Mouse (Mus musculus): ENCODE measurements around the gene Stxbp1.

DNA sequence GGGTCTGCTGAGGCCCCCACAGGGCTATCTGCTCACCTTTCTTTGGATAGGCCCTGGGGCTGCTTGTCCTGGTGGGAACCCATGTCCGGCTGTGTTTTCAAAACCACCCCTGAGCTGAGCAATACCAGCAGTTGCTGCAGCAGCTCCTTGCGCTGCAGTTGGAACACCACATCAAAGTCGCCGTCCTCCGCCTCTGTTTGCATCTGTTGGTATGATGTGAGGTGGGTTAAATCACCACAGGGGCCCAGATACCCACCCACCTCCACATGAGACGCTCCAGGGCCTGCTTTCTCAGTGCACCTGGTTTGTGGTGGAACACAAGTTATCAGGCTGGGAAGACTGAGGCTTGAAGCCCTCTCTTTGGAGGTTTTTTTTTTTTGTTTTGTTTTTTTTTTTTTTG lies 69.0 kb downstream of the Stxbp1 start:
- no peak for TF ChIP-seq GATA1 (IDR thresholded peaks at IDR 0.05; ENCODE audit: borderline replicate concordance, low read length)
- TF ChIP-seq FLI1 (IDR thresholded peaks at IDR 0.05; ENCODE audit: low read length): no peak

Measured in megakaryocyte, embryonic 14.5 days (primary cell).